Mouse (Mus musculus): ENCODE data around the gene Ccdc106. TPM values are rescaled to one million over a fixed set of nuclear protein-coding genes. Genes with fewer than 3 reads are reported as not detected.

The Ccdc106 gene
- polyA plus RNA-seq, 2 experiments: 36.7 to 48.1 TPM

DNA sequence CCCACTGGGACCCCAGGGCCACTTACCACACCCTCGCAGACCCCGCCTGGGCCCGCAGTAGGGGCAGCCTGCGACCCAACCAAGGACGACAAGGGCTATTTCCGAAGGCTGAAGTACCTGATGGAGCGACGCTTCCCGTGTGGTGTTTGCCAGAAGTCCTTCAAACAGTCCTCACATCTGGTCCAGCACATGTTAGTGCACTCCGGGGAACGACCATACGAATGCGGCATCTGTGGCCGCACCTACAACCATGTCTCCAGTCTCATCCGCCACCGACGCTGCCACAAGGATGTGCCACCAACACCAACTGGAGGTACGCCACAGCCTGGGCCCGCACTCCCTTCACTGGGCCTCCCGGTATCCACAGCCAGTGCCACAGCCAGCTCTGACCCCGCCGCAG is 9.2 kb downstream of the Ccdc106 start:
- peaks cover 39% of the 10 kb centered on the region for H3K9me3 ChIP-seq (ENCODE audit: control insufficient read depth, low read length)
- no peaks in the 10 kb centered on the region for H3K27me3 ChIP-seq (ENCODE audit: control insufficient read depth, insufficient read depth, low read length)
- H3K36me3 ChIP-seq (ENCODE audit: control insufficient read depth, insufficient read depth, low read length): peaks cover 90% of the 10 kb centered on the region
- H3K4me3 ChIP-seq (replicated peaks; ENCODE audit: low read length): no peak overlapping the region
- no peak overlapping the region for H3K9ac ChIP-seq (ENCODE audit: low read depth, low read length, severe bottlenecking)
- WGBS: 95% methylated on average over 22 of the region's 22 CpGs
- ATAC-seq (ENCODE audit: low FRiP score, low read depth): no peak
- no peak overlapping the region for H3K27ac ChIP-seq (replicated peaks; ENCODE audit: low read depth, low read length)
- no peak for DNase-seq (ENCODE audit: low spot score)
- no peak for TF ChIP-seq POLR2A (IDR thresholded peaks at IDR 0.05; ENCODE audit: borderline replicate concordance, extremely low read depth, insufficient read depth, insufficient read length)
- no peaks in the 10 kb centered on the region for H3K4me1 ChIP-seq (ENCODE audit: control insufficient read depth, insufficient read depth, low read length)
- H3K4me2 ChIP-seq (replicated peaks; ENCODE audit: low read depth, low read length, severe bottlenecking): no peak overlapping the region

DNA sequence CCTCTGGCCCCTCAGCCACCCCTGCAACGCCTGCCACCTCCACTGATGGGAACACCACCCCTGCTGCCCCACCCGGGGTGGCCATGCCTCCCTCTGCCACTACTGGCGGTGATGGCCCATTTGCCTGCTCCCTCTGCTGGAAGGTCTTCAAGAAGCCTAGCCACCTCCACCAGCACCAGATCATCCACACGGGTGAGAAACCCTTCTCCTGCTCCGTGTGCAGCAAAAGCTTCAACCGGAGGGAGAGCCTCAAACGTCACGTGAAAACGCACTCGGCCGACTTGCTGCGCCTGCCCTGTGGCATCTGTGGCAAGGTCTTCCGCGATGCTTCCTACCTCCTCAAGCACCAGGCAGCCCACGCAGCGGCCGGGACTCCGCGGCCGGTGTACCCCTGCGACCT is 9.6 kb downstream of the Ccdc106 start:
- no peak overlapping the region for H3K27ac ChIP-seq (replicated peaks; ENCODE audit: low read depth, low read length)
- H3K27me3 ChIP-seq (ENCODE audit: control insufficient read depth, insufficient read depth, low read length): no peaks in the 10 kb centered on the region
- no peak overlapping the region for H3K4me3 ChIP-seq (replicated peaks; ENCODE audit: low read length)
- H3K4me2 ChIP-seq (replicated peaks; ENCODE audit: low read depth, low read length, severe bottlenecking): no peak overlapping the region
- DNase-seq (ENCODE audit: low spot score) (no peak), ATAC-seq (ENCODE audit: low FRiP score, low read depth) (no peak)
- H3K9ac ChIP-seq (ENCODE audit: low read depth, low read length, severe bottlenecking): no peak overlapping the region
- H3K9me3 ChIP-seq (ENCODE audit: control insufficient read depth, low read length): peaks cover 39% of the 10 kb centered on the region
- H3K4me1 ChIP-seq (ENCODE audit: control insufficient read depth, insufficient read depth, low read length): no peaks in the 10 kb centered on the region
- TF ChIP-seq POLR2A (IDR thresholded peaks at IDR 0.05; ENCODE audit: borderline replicate concordance, extremely low read depth, insufficient read depth, insufficient read length): no peak
- H3K36me3 ChIP-seq (ENCODE audit: control insufficient read depth, insufficient read depth, low read length): peaks cover 90% of the 10 kb centered on the region
- 92% methylated on average over 20 of the region's 21 CpGs for WGBS

DNA sequence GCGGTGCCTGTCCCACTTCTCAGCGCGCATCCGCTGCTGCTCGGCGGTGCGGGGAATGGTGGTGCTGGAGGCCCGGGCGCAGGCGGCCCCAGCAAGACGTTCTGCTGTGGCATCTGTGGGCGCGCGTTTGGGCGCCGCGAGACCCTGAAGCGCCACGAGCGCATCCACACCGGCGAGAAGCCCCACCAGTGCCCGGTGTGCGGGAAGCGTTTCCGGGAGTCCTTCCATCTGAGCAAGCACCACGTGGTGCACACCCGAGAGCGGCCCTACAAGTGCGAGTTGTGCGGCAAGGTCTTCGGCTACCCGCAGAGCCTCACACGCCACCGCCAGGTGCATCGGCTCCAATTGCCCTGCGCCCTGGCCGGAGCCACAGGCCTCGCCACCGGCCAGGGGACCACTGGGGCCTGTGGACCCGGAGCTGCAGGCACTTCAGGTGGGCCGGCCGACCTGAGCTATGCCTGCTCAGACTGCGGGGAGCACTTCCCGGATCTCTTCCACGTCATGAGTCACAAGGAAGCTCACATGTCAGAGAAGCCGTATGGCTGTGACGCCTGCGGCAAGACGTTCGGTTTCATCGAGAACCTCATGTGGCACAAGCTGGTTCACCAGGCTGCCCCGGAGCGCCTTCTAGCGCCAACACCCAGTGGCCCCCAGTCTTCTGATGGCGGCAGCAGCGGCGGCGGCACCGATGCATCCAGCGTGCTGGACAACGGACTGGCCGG is 10.4 kb downstream of the Ccdc106 start:
- no peaks in the 10 kb centered on the region for H3K4me1 ChIP-seq (ENCODE audit: control insufficient read depth, insufficient read depth, low read length)
- H3K9me3 ChIP-seq (ENCODE audit: control insufficient read depth, low read length): peaks cover 45% of the 10 kb centered on the region
- peaks cover 95% of the 10 kb centered on the region for H3K36me3 ChIP-seq (ENCODE audit: control insufficient read depth, insufficient read depth, low read length)
- DNase-seq (ENCODE audit: low spot score) (no peak), ATAC-seq (ENCODE audit: low FRiP score, low read depth) (no peak)
- H3K9ac ChIP-seq (ENCODE audit: low read depth, low read length, severe bottlenecking): no peak overlapping the region
- H3K27me3 ChIP-seq (ENCODE audit: control insufficient read depth, insufficient read depth, low read length): no peaks in the 10 kb centered on the region
- H3K4me3 ChIP-seq (replicated peaks; ENCODE audit: low read length): no peak overlapping the region
- H3K27ac ChIP-seq (replicated peaks; ENCODE audit: low read depth, low read length): no peak overlapping the region
- no peak for TF ChIP-seq POLR2A (IDR thresholded peaks at IDR 0.05; ENCODE audit: borderline replicate concordance, extremely low read depth, insufficient read depth, insufficient read length)
- H3K4me2 ChIP-seq (replicated peaks; ENCODE audit: low read depth, low read length, severe bottlenecking): no peak overlapping the region
- 83% methylated on average over 56 of the region's 63 CpGs for WGBS

DNA sequence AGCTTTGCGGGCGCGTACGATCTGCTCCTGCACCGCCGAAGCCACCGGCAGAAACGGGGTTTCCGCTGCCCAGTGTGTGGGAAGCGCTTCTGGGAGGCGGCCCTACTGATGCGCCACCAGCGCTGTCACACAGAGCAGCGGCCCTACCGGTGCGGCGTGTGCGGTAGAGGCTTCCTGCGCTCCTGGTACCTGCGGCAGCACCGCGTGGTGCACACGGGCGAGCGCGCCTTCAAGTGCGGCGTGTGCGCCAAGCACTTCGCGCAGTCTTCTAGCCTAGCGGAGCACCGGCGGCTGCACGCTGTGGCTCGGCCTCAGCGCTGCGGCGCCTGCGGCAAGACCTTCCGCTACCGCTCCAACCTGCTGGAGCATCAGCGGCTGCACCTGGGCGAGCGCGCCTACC is 11.1 kb downstream of the Ccdc106 start:
- ATAC-seq (ENCODE audit: low FRiP score, low read depth) (no peak), DNase-seq (ENCODE audit: low spot score) (no peak)
- WGBS: 84% methylated on average over 43 of the region's 46 CpGs
- peaks cover 95% of the 10 kb centered on the region for H3K36me3 ChIP-seq (ENCODE audit: control insufficient read depth, insufficient read depth, low read length)
- peaks cover 46% of the 10 kb centered on the region for H3K9me3 ChIP-seq (ENCODE audit: control insufficient read depth, low read length)
- no peak overlapping the region for H3K4me2 ChIP-seq (replicated peaks; ENCODE audit: low read depth, low read length, severe bottlenecking)
- no peak overlapping the region for H3K9ac ChIP-seq (ENCODE audit: low read depth, low read length, severe bottlenecking)
- H3K27ac ChIP-seq (replicated peaks; ENCODE audit: low read depth, low read length): no peak overlapping the region
- TF ChIP-seq POLR2A (IDR thresholded peaks at IDR 0.05; ENCODE audit: borderline replicate concordance, extremely low read depth, insufficient read depth, insufficient read length): no peak
- H3K4me1 ChIP-seq (ENCODE audit: control insufficient read depth, insufficient read depth, low read length): no peaks in the 10 kb centered on the region
- no peak overlapping the region for H3K4me3 ChIP-seq (replicated peaks; ENCODE audit: low read length)
- no peaks in the 10 kb centered on the region for H3K27me3 ChIP-seq (ENCODE audit: control insufficient read depth, insufficient read depth, low read length)

DNA sequence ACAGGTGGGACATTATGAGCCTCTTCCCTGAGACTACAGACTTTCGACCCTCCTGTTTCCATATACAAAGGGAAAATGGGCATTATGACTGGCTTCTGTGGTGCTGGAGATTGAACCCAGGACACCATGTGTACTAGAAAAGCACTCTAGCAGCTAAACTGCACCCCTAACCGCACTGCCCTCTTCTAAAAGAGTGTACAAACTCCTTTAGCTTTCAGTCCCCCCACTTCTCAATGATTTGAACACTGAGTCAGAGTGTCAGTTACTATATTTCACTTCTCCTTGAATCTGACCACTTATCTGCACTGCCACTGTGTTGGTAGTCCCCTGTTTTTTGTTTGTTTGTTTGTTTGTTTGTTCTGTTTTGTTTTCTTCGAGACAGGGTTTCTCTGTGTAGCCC is 13.5 kb downstream of the Ccdc106 start, which contains the start of gene 4632433K11Rik:
TSS of gene 4632433K11Rik (plus strand) at position 301 of the 400 bp plus-strand sequence.
- 92% methylated on average over 3 of the region's 3 CpGs for WGBS
- no peak for ATAC-seq (ENCODE audit: low FRiP score, low read depth)
- no peak within 1 kb of the TSS for H3K4me3 ChIP-seq (replicated peaks; ENCODE audit: low read length)
- H3K27me3 ChIP-seq (ENCODE audit: control insufficient read depth, insufficient read depth, low read length): no peaks in the 10 kb centered on the region
- no peak within 1 kb of the TSS for H3K4me2 ChIP-seq (replicated peaks; ENCODE audit: low read depth, low read length, severe bottlenecking)
- no peak within 1 kb of the TSS for H3K9ac ChIP-seq (ENCODE audit: low read depth, low read length, severe bottlenecking)
- no peak for DNase-seq (ENCODE audit: low spot score)
- H3K36me3 ChIP-seq (ENCODE audit: control insufficient read depth, insufficient read depth, low read length): peaks cover 77% of the 10 kb centered on the region
- no peak within 1 kb of the TSS for H3K27ac ChIP-seq (replicated peaks; ENCODE audit: low read depth, low read length)
- H3K4me1 ChIP-seq (ENCODE audit: control insufficient read depth, insufficient read depth, low read length): peaks cover 3% of the 10 kb centered on the region; the same call in 1 of the 2 replicates
- peaks cover 42% of the 10 kb centered on the region for H3K9me3 ChIP-seq (ENCODE audit: control insufficient read depth, low read length)
- TF ChIP-seq POLR2A (IDR thresholded peaks at IDR 0.05; ENCODE audit: borderline replicate concordance, extremely low read depth, insufficient read depth, insufficient read length): no peak

All from limb, embryonic 14.5 days (tissue).